Comparison of ENCODE assay signal across 19 mouse cellular contexts in genomic region chrX:152202422-152203103, GRCm38 (mm10). TPM values are rescaled to one million over a fixed set of nuclear protein-coding genes. Genes with fewer than 3 reads are reported as not detected.
DNase-seq lines count a peak whose midpoint lies in the region; ATAC-seq and TF ChIP-seq lines count a peak whose summit lies in the region.
"Had no signal": no experiment of that assay in that cellular context is flagged by ENCODE, and none has a peak within 500 bp of the region (broad histone marks: within the 10 kb centered on the region; RNA-seq: fewer than 3 reads in every experiment).

No protein-coding gene starts in this region.

- no peak overlapping the region for H3K4me3 ChIP-seq in hindbrain, embryonic 13.5 days
- H3K4me3 ChIP-seq in hindbrain, postnatal 0 days (ENCODE audit: low read length), result no peak overlapping the region
- no peak overlapping the region for H3K4me3 ChIP-seq in midbrain, embryonic 10.5 days
- H3K4me3 ChIP-seq in midbrain, postnatal 0 days (ENCODE audit: low read depth, low read length), result no peak overlapping the region
- no peak overlapping the region for H3K4me3 ChIP-seq in embryonic facial prominence, embryonic 10.5 days
- H3K4me3 ChIP-seq in liver, embryonic 16.5 days (ENCODE audit: low read depth, low read length), result no peak overlapping the region
- H3K4me3 ChIP-seq in heart, embryonic 12.5 days, result no peak overlapping the region
- H3K4me3 ChIP-seq: heart, embryonic 10.5 days; limb, embryonic 10.5 days; myocyte had no signal

- H3K9ac ChIP-seq in hindbrain, embryonic 13.5 days, result no peak overlapping the region
- no peak overlapping the region for H3K9ac ChIP-seq in hindbrain, postnatal 0 days (replicated peaks; ENCODE audit: low read length)
- no peak overlapping the region for H3K9ac ChIP-seq in midbrain, postnatal 0 days (replicated peaks; ENCODE audit: low read length, poor library complexity, severe bottlenecking)
- no peak overlapping the region for H3K9ac ChIP-seq in liver, embryonic 16.5 days (ENCODE audit: low read depth, low read length)
- H3K9ac ChIP-seq in heart, embryonic 12.5 days, result no peak overlapping the region

- TF ChIP-seq CTCF in hindbrain, postnatal 0 days (IDR thresholded peaks at IDR 0.05; ENCODE audit: low read depth), result no peak
- TF ChIP-seq CTCF in midbrain, postnatal 0 days (IDR thresholded peaks at IDR 0.05), result no peak

- ATAC-seq in hindbrain, embryonic 13.5 days (ENCODE audit: low FRiP score), result no peak
- ATAC-seq in hindbrain, postnatal 0 days, result no peak
- no peak for ATAC-seq in midbrain, postnatal 0 days (ENCODE audit: low FRiP score)
- peak; percentile 30; the same call in 1 of the 2 replicates for ATAC-seq in liver, embryonic 16.5 days (ENCODE audit: low read depth)
- no peak for ATAC-seq in heart, embryonic 12.5 days (ENCODE audit: insufficient number of reproducible peaks, low FRiP score)
- ATAC-seq: CD4-positive, CD25-positive, alpha-beta regulatory T cell, adult 4 months had no signal

- peaks cover 36% of the 10 kb centered on the region for H3K4me1 ChIP-seq in hindbrain, embryonic 13.5 days (replicated peaks)
- H3K4me1 ChIP-seq in hindbrain, postnatal 0 days (ENCODE audit: insufficient read depth, low read length), result 0 out of 2 replicates have a peak, but pooled peaks cover 5% of the 10 kb centered on the region
- peaks cover 36% of the 10 kb centered on the region for H3K4me1 ChIP-seq in midbrain, embryonic 10.5 days
- H3K4me1 ChIP-seq in midbrain, postnatal 0 days (ENCODE audit: insufficient read depth, low read length), result peaks cover 6% of the 10 kb centered on the region; the same call in 1 of the 2 replicates
- peaks cover 25% of the 10 kb centered on the region for H3K4me1 ChIP-seq in embryonic facial prominence, embryonic 10.5 days
- no peaks in the 10 kb centered on the region for H3K4me1 ChIP-seq in liver, embryonic 16.5 days (ENCODE audit: control insufficient read depth, low read depth, low read length)
- H3K4me1 ChIP-seq in heart, embryonic 12.5 days (replicated peaks), result peaks cover 6% of the 10 kb centered on the region

- DNase-seq in hindbrain, postnatal 0 days (ENCODE audit: low spot score), result no peak
- no peak for DNase-seq in midbrain, embryonic 10.5 days (ENCODE audit: low spot score)
- DNase-seq in midbrain, postnatal 0 days (ENCODE audit: low spot score), result no peak
- DNase-seq in embryonic facial prominence, embryonic 10.5 days (ENCODE audit: low spot score), result no peak
- no peak for DNase-seq in urinary bladder, adult 18-20 months (ENCODE audit: low spot score in 2 of 2)
- DNase-seq: adrenal gland, postnatal 14 days; heart, postnatal 4 days; layer of hippocampus, postnatal 36 days; lung, adult 2 months; lung, postnatal 4 days; spleen, adult 18-20 months; thymus, postnatal 36 days had no signal

- peak overlapping the region; percentile 23; the same call in 1 of the 2 replicates for H3K27ac ChIP-seq in hindbrain, embryonic 13.5 days
- no peak overlapping the region for H3K27ac ChIP-seq in hindbrain, postnatal 0 days
- H3K27ac ChIP-seq in midbrain, embryonic 10.5 days (replicated peaks), result peak overlapping the region; percentile 72; the same call in 1 of the 2 replicates
- H3K27ac ChIP-seq in midbrain, postnatal 0 days (ENCODE audit: low read depth, low read length), result no peak overlapping the region
- H3K27ac ChIP-seq in embryonic facial prominence, embryonic 10.5 days (replicated peaks), result peak overlapping the region; percentile 44; the same call in 1 of the 2 replicates
- no peak overlapping the region for H3K27ac ChIP-seq in liver, embryonic 16.5 days (ENCODE audit: low read length)
- no peak overlapping the region for H3K27ac ChIP-seq in heart, embryonic 12.5 days (ENCODE audit: poor library complexity, severe bottlenecking)
- H3K27ac ChIP-seq: heart, embryonic 10.5 days; limb, embryonic 10.5 days had no signal

- WGBS in hindbrain, embryonic 13.5 days, result 32% methylated on average over 8 of the region's 8 CpGs
- 38% methylated on average over 8 of the region's 8 CpGs for WGBS in hindbrain, postnatal 0 days
- 32% methylated on average over 8 of the region's 8 CpGs for WGBS in midbrain, embryonic 10.5 days
- WGBS in midbrain, postnatal 0 days, result 39% methylated on average over 7 of the region's 8 CpGs
- WGBS in embryonic facial prominence, embryonic 10.5 days, result 42% methylated on average over 8 of the region's 8 CpGs
- 33% methylated on average over 8 of the region's 8 CpGs for WGBS in liver, embryonic 16.5 days (ENCODE audit: insufficient replicate concordance)
- WGBS in heart, embryonic 12.5 days, result 37% methylated on average over 8 of the region's 8 CpGs

- H3K36me3 ChIP-seq in hindbrain, embryonic 13.5 days, result no peaks in the 10 kb centered on the region
- no peaks in the 10 kb centered on the region for H3K36me3 ChIP-seq in hindbrain, postnatal 0 days (ENCODE audit: insufficient read depth, low read length)
- no peaks in the 10 kb centered on the region for H3K36me3 ChIP-seq in midbrain, embryonic 10.5 days
- no peaks in the 10 kb centered on the region for H3K36me3 ChIP-seq in midbrain, postnatal 0 days (ENCODE audit: insufficient read depth, low read length)
- no peaks in the 10 kb centered on the region for H3K36me3 ChIP-seq in embryonic facial prominence, embryonic 10.5 days (replicated peaks)
- no peaks in the 10 kb centered on the region for H3K36me3 ChIP-seq in liver, embryonic 16.5 days (ENCODE audit: control insufficient read depth, insufficient read depth)
- H3K36me3 ChIP-seq in heart, embryonic 12.5 days, result no peaks in the 10 kb centered on the region
- H3K36me3 ChIP-seq: heart, embryonic 10.5 days; limb, embryonic 10.5 days had no signal

- H3K9me3 ChIP-seq in hindbrain, embryonic 13.5 days, result no peaks in the 10 kb centered on the region
- H3K9me3 ChIP-seq in hindbrain, postnatal 0 days (ENCODE audit: low read length), result no peaks in the 10 kb centered on the region
- H3K9me3 ChIP-seq in midbrain, embryonic 10.5 days (replicated peaks), result no peaks in the 10 kb centered on the region
- H3K9me3 ChIP-seq in midbrain, postnatal 0 days (ENCODE audit: low read length), result no peaks in the 10 kb centered on the region
- H3K9me3 ChIP-seq in embryonic facial prominence, embryonic 10.5 days, result no peaks in the 10 kb centered on the region
- no peaks in the 10 kb centered on the region for H3K9me3 ChIP-seq in liver, embryonic 16.5 days (replicated peaks; ENCODE audit: control insufficient read depth, low read length)
- H3K9me3 ChIP-seq in heart, embryonic 12.5 days (replicated peaks), result no peaks in the 10 kb centered on the region
- H3K9me3 ChIP-seq: heart, embryonic 10.5 days; limb, embryonic 10.5 days had no signal

- peaks cover 98% of the 10 kb centered on the region for H3K27me3 ChIP-seq in hindbrain, embryonic 13.5 days
- H3K27me3 ChIP-seq in hindbrain, postnatal 0 days (ENCODE audit: insufficient read depth, low read length), result no peaks in the 10 kb centered on the region; the same call in 1 of the 2 replicates
- peaks cover 100% of the 10 kb centered on the region for H3K27me3 ChIP-seq in midbrain, embryonic 10.5 days (ENCODE audit: low read depth, poor library complexity, severe bottlenecking)
- H3K27me3 ChIP-seq in midbrain, postnatal 0 days (ENCODE audit: insufficient read depth, low read length), result peaks cover 30% of the 10 kb centered on the region; the same call in 1 of the 2 replicates
- H3K27me3 ChIP-seq in embryonic facial prominence, embryonic 10.5 days (replicated peaks; ENCODE audit: low read depth, poor library complexity, severe bottlenecking), result peaks cover 100% of the 10 kb centered on the region
- peaks cover 2% of the 10 kb centered on the region for H3K27me3 ChIP-seq in liver, embryonic 16.5 days (ENCODE audit: control insufficient read depth, insufficient read depth, low read depth, low read length)
- peaks cover 66% of the 10 kb centered on the region for H3K27me3 ChIP-seq in heart, embryonic 12.5 days (replicated peaks)

- H3K4me2 ChIP-seq in hindbrain, embryonic 13.5 days, result no peak overlapping the region
- no peak overlapping the region for H3K4me2 ChIP-seq in hindbrain, postnatal 0 days (ENCODE audit: low read depth, low read length)
- no peak overlapping the region for H3K4me2 ChIP-seq in midbrain, postnatal 0 days (ENCODE audit: low read depth, low read length, poor library complexity, severe bottlenecking)
- no peak overlapping the region for H3K4me2 ChIP-seq in liver, embryonic 16.5 days (ENCODE audit: low read depth, low read length)
- no peak overlapping the region for H3K4me2 ChIP-seq in heart, embryonic 12.5 days

RNA-seq across cellular contexts. Expression of gene Kdm5c, which starts 30.3 kb away (rescaled TPM):
- 35.2 and 36.0 TPM in 2 replicates for polyA plus RNA-seq in hindbrain, embryonic 13.5 days (2015; fragmentation: Nextera tagmentation; extraction: Ambion mirVana)
- 54.5 and 55.6 TPM in 2 replicates for total RNA-seq in hindbrain, postnatal 0 days (2014; rRNA removed)
- 17.4 and 24.5 TPM in 2 replicates for polyA plus RNA-seq in hindbrain, postnatal 0 days (2015; fragmentation: Nextera tagmentation; extraction: Ambion mirVana)
- 64.1 and 74.5 TPM in 2 replicates for polyA plus RNA-seq in midbrain, embryonic 10.5 days (2016; fragmentation: Nextera tagmentation; extraction: Ambion mirVana)
- 54.4 and 58.3 TPM in 2 replicates for total RNA-seq in midbrain, postnatal 0 days (2014; rRNA removed)
- polyA plus RNA-seq in midbrain, postnatal 0 days (2015; fragmentation: Nextera tagmentation; extraction: Ambion mirVana), result 17.6 and 26.0 TPM in 2 replicates
- 71.4 and 75.2 TPM in 2 replicates for polyA plus RNA-seq in embryonic facial prominence, embryonic 10.5 days (2016; fragmentation: Nextera tagmentation; extraction: Ambion mirVana)
- 22.2 and 28.1 TPM in 2 replicates for polyA plus RNA-seq in liver, embryonic 16.5 days (2015; fragmentation: Nextera tagmentation; extraction: Ambion mirVana)
- polyA plus RNA-seq in heart, embryonic 12.5 days (2016; fragmentation: Nextera tagmentation; extraction: Ambion mirVana), result 49.3 and 50.5 TPM in 2 replicates

RNA-seq across cellular contexts. Expression of gene Iqsec2, which starts 58.5 kb away (rescaled TPM):
- 4.4 and 5.6 TPM in 2 replicates for polyA plus RNA-seq in hindbrain, embryonic 13.5 days (2015; fragmentation: Nextera tagmentation; extraction: Ambion mirVana)
- 27.3 and 30.0 TPM in 2 replicates for total RNA-seq in hindbrain, postnatal 0 days (2014; rRNA removed)
- polyA plus RNA-seq in hindbrain, postnatal 0 days (2015; fragmentation: Nextera tagmentation; extraction: Ambion mirVana), result 9.5 and 9.7 TPM in 2 replicates
- polyA plus RNA-seq in midbrain, embryonic 10.5 days (2016; fragmentation: Nextera tagmentation; extraction: Ambion mirVana), result 1.00 and 1.4 TPM in 2 replicates
- 23.2 and 28.6 TPM in 2 replicates for total RNA-seq in midbrain, postnatal 0 days (2014; rRNA removed)
- polyA plus RNA-seq in midbrain, postnatal 0 days (2015; fragmentation: Nextera tagmentation; extraction: Ambion mirVana), result 7.3 and 7.7 TPM in 2 replicates
- polyA plus RNA-seq in embryonic facial prominence, embryonic 10.5 days (2016; fragmentation: Nextera tagmentation; extraction: Ambion mirVana), result 0.71 and 0.96 TPM in 2 replicates
- 1.8 and 2.7 TPM in 2 replicates for polyA plus RNA-seq in liver, embryonic 16.5 days (2015; fragmentation: Nextera tagmentation; extraction: Ambion mirVana)
- polyA plus RNA-seq in heart, embryonic 12.5 days (2016; fragmentation: Nextera tagmentation; extraction: Ambion mirVana), result 22.1 and 25.0 TPM in 2 replicates

Comparison
In these comparisons a context has a peak if more than half of its experiments do, and no peak if none do; other contexts are left out.
1. H3K27ac ChIP-seq: peak in hindbrain, embryonic 13.5 days (single experiment), midbrain, embryonic 10.5 days (single experiment) and embryonic facial prominence, embryonic 10.5 days (single experiment); none in hindbrain, postnatal 0 days (single experiment), midbrain, postnatal 0 days (single experiment), liver, embryonic 16.5 days (single experiment) and heart, embryonic 12.5 days (single experiment).